Mouse (Mus musculus) spleen, postnatal 4 days (tissue): ENCODE results near the gene Gtf2h5.

Experiments
- DNase-seq, 2 experiments: peaks; one replicate each; pipeline ENCODE4 v3.0.0; 2022; ENCODE audit warnings: low spot score in 2 of 2

Gene Gtf2h5

DNA sequence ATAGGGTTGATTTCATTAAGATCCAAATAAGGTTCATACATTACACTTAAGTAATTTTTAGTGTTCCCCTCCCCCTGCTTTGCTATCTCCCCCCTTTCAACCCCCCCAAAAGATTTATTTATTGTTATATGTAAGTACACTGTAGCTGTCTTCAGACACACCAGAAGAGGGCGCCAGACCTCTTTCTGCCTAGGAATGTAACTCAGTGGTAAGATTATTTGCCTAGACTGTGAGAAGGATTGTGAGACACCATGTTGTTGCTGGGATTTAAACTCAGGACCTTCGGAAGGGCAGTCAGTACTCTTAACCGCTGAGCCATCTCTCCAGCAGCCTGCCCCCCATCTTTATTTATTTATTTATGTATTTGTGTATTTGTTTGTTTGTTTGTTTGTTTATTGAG, 31.4 kb downstream of the Gtf2h5 start:
- no peak for DNase-seq

DNA sequence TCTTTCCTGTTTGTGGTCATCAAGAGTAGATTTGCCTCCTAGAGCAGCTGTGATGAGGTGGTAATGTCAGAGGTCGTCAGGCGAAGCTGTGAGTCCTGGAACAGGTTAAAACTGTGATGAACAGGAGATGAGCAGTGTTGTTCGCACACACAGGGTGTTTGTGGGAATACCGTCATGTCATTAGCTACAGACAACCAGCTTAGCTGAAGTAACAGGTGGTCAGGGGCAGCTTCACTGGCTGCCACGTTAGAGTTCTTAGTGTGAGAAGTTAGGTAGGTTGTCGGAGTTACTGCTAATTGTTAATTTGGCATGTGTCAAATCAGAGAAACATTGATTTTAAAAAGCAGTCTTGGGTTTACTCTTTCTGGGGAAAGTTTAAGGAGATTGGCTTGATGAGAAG, 34.1 kb downstream of the Gtf2h5 start:
- no peak for DNase-seq

DNA sequence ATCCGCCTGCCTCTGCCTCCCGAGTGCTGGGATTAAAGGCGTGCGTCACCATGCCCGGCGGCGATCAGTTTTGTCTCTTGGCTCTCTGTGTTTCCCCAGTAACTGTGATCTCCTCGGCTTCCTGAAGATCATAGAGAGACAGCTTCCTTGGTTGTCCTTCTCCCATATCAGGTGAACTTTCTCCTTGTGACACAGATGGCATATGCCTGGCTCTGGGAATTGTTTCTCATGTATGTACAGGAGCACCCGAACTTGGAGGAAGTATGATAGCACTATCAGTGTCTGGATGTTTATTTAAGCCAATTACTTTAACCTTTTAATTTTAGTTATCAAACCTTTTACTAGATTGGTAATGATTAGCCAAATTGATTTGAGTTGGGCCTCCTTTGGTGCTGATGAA, 35.5 kb downstream of the Gtf2h5 start:
- no peak for DNase-seq

DNA sequence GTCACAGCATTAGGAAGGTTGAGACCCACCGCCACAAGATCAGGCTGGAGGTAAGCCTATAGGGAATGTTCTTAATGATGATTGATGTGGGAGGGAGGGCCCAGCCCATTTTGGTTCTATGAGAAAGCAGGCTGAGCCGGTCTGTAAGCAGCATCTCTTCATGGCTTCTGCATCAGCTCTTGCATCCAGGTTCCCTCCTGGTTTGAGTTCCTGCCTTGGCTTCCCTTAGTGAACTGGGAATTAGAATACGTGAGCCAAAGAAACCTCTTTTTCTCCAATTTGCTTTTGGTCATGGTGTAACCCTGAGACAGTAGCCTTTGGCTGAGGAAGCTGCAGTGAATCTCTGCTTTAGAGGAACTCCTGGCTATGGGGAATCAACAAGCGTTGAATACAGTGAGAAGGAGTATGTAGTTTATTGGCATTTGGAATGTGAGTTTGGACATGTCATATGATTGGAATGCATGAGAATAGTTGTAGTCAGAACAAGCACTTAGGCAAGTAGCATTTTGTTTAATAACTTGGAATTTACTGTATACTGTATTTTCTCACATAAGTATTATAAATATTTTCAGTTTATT, 37.7 kb downstream of the Gtf2h5 start:
- no peak for DNase-seq

DNA sequence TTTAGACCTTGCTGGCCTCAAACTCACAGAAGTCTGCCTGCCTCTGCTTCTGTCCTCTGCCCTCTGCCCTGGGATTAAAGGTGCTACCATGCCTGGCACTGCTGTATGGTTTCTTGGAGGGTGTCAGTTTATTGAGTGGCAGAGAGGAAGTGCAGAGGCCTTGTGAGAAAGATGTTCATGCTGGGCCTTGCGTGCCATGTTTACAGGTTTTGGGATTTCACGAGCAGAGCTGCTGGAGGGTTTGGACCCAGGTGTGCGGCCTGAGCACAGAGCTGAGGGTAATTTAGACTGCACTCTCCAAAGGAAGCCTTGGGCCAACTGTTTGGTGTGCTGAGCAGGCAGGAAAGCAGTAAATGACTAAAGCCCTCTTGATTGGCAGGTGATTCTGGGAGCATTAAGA, 38.3 kb downstream of the Gtf2h5 start:
- no peak for DNase-seq

DNA sequence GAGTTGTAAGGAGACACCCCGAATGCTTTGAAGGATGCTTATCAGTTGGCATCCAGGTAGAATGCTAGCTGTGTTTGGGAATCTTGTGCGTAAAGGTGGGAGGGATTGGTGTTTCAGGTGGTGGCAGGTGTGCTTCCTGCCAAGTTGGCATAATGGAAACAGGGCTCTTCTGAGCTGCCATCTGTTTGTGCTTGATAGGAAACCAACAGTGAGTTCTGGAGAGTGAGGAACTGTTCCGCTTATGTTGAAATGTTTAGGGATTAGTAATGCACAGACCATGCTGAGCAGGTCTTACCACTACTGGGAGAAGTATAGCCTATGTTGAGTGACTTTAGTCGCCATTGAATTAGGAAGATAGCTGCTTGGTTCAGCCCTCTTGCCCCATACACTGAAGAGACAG, 39.3 kb downstream of the Gtf2h5 start:
- no peak for DNase-seq

DNA sequence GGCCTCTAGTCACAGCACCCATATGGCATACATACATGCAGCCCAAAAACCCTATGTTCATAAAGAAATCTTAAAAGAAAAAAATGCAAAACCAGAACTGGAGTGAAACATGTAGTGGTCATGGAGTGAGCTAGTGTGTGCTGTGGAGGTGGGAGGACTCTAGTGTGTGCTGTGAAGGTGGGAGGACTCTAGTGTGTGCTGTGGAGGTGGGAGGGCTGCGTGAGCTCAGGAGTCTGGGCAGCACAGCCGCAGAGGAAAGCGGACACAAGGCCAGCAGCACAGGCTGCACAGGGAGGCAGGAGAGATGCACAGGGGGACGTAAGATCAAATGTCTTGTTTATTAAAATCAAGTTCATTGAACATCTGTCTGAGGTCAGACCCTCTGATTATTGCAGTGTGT, 44.2 kb downstream of the Gtf2h5 start:
- no peak for DNase-seq

DNA sequence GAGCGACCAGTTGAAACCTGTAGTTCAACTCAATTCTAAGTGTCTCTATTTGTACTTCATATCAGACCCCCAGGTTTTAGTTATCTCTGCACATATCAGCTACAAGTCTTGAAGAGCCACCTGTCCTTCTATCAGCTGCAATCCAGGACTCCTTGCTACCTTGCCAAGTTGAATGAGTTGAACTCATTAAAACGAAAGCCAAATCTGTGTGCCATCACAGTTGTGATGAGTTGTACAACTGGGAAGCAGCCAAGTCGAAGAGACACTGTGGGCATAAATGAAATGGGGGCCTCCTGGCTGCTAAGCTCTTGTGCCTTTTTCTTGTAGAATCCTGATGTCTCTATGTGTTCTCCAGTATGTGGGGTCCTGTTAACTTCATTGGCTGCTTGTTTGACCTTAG, 45.9 kb downstream of the Gtf2h5 start:
- DNase-seq: no peak

DNA sequence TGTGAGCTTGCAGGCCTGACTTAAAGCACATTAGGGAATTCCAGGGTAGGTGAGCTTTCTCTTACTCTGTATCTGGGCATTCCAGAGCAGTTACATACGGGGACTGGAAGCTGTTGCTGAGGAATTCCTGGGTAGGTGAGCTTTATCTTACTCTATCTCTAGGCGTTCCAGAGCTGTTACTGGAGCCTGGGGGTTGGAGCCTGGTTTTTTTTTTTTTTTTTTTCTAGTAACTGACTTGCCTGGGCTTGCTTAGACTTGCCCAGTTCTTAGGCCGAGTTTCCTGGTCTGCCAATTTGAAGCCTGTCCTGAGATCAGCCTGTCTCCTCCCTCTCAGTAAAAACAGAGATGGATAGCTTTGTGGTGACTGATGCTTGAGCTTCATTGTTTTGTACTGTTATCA, 48.5 kb downstream of the Gtf2h5 start:
- DNase-seq: no peak

DNA sequence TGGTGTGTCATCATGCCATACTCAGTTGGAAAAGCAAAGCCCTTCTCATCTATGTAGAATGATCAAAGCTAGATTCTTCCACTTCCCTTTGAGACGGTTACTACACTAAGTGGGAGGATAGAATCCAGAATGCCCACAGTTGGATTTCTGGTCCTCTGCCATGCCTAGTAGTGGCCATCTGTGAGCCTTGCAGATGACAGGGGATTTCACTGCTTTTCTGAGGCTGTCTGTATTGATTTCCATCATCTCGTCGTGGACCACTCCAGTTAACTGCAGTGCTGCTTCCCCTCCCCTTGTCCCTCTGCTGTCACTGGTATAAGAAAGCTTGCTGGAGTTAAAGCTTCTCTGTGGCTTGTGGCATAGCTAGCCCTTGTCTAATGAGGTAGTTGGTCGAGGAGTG, 49.8 kb downstream of the Gtf2h5 start:
- no peak for DNase-seq

DNA sequence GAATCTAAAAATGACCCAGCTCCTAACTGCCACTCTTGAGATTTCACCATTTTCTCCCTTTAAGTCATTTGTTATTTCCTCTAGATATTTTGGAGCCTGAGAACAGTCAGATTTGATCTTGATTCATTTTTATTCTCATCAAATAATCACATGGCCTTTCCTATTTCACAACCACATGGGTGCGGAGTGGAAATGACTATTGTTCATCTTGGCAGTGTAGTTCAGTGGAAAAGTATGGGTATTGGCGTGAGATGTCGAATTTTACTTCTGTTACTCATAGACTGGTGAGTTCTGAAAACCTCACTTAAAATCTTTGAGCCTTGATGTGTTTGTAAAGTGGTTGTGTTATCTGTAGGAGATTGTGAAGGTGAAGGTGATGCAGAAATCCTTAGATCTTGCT, 51.5 kb downstream of the Gtf2h5 start:
- DNase-seq: no peak
